Mouse (Mus musculus) G1E (cell line): Measurements from ENCODE around the gene Ift122. TPM values are rescaled to one million over a fixed set of nuclear protein-coding genes. Genes with fewer than 3 reads are reported as not detected.

ENCODE experiments used
- ATAC-seq: 2 replicates; pipeline ENCODE4 v1.8.0; 2016; ENCODE audit warnings: mild to moderate bottlenecking; ENCODE audit not compliant: insufficient number of reproducible peaks, poor library complexity, low FRiP score, severe bottlenecking; ENCODE audit errors: extremely low read depth
- DNase-seq: peaks from one replicate; pipeline ENCODE4 v3.0.0; 2012; ENCODE audit warnings: low spot score
- H3K27me3 ChIP-seq: 2 replicates; pipeline ENCODE4 v1.6.1; 2012; ENCODE audit warnings: mild to moderate bottlenecking, low read length, inconsistent platforms; ENCODE audit not compliant: insufficient read depth
- H3K36me3 ChIP-seq: replicated peaks from 2 replicates; pipeline ENCODE3; 2012; ENCODE audit warnings: mild to moderate bottlenecking, inconsistent platforms
- H3K4me1 ChIP-seq: 2 replicates; pipeline ENCODE4 v1.6.1; 2012; ENCODE audit warnings: low read depth, low read length, inconsistent platforms, mixed read lengths; ENCODE audit not compliant: insufficient read depth
- H3K4me3 ChIP-seq: 2 replicates; pipeline ENCODE4 v1.5.1; 2012; ENCODE audit warnings: low read depth, mild to moderate bottlenecking, inconsistent platforms, low read length, moderate library complexity, mixed read lengths
- H3K9me3 ChIP-seq: replicated peaks from 2 replicates; pipeline ENCODE4 v1.6.1; 2012; ENCODE audit warnings: inconsistent platforms
- CTCF ChIP-seq: IDR thresholded peaks from 2 replicates; pipeline ENCODE4 v1.5.1; 2012; ENCODE audit warnings: low read depth, low read length, inconsistent platforms, mixed read lengths
- GATA1 ChIP-seq: IDR thresholded peaks from 2 replicates; pipeline ENCODE4 v1.6.1; 2012; ENCODE audit warnings: borderline replicate concordance, low read length, inconsistent platforms, mixed read lengths
- GATA2 ChIP-seq: IDR thresholded peaks from 2 replicates; pipeline ENCODE4 v1.6.1; 2012; ENCODE audit warnings: low read depth, low read length, inconsistent platforms, borderline replicate concordance
- POLR2AphosphoS5 ChIP-seq: IDR thresholded peaks from 2 replicates; pipeline ENCODE4 v1.6.1; 2012; ENCODE audit warnings: low read depth, low read length, inconsistent platforms; ENCODE audit not compliant: insufficient replicate concordance
- TAL1 ChIP-seq: conservative IDR thresholded peaks from 2 replicates; pipeline ENCODE4 v1.6.1; 2012; ENCODE audit warnings: low read depth, low read length, inconsistent platforms, mixed read lengths
- polyA plus RNA-seq: library from polyadenylated mRNA; stranded (reverse); fragments of >175 nt; gene quantifications from 2 replicates; pipeline ENCODE4 v1.2.3, GENCODE M21; 2012
- total RNA-seq, 2 experiments: library from RNA; stranded (forward) in 1 of 2; stranded (reverse) in 1 of 2; fragments of 200-1000 nt in 1 of 2; fragments of >200 nt in 1 of 2; fragmentation: Nextera tagmentation in 1 of 2; gene quantifications; 2 replicates each; pipeline ENCODE4 v1.2.3; 2014 to 2017

Ift122 gene
- total and polyA plus RNA-seq, 3 experiments: 0.65 to 5.3 (median 4.7) TPM

- Histone ChIP-seq H3K36me3 (no peaks in the 10 kb centered on the region), H3K4me3 (no peak overlapping the region), H3K4me1 (peaks cover 4% of the 10 kb centered on the region; the same call in 1 of the 2 replicates), H3K9me3 (no peaks in the 10 kb centered on the region), H3K27me3 (peaks cover 20% of the 10 kb centered on the region)
- DNase-seq (no peak), ATAC-seq (no peak)
- no peak for TF ChIP-seq CTCF
- TF ChIP-seq POLR2AphosphoS5: no peak
- no peak for TF ChIP-seq GATA1
- TF ChIP-seq TAL1: no peak
- TF ChIP-seq GATA2: no peak
Observed at GRCm38 (mm10) chr6:115940603-115941002, 87.3 kb downstream of the Ift122 start.

- DNase-seq: no peak
- no peak for ATAC-seq
- Histone ChIP-seq H3K27me3 (peaks cover 24% of the 10 kb centered on the region), H3K36me3 (no peaks in the 10 kb centered on the region), H3K4me1 (peaks cover 4% of the 10 kb centered on the region; the same call in 1 of the 2 replicates), H3K4me3 (no peak overlapping the region), H3K9me3 (no peaks in the 10 kb centered on the region)
- TF ChIP-seq CTCF (no peak), POLR2AphosphoS5 (no peak), GATA2 (no peak), TAL1 (no peak), GATA1 (no peak)
Observed at GRCm38 (mm10) chr6:115941128-115941527, 87.9 kb downstream of the Ift122 start.

- DNase-seq (no peak), ATAC-seq (no peak)
- TF ChIP-seq GATA2 (no peak), POLR2AphosphoS5 (no peak), GATA1 (no peak), TAL1 (no peak), CTCF (no peak)
- Histone ChIP-seq H3K27me3 (peaks cover 36% of the 10 kb centered on the region), H3K36me3 (no peaks in the 10 kb centered on the region), H3K9me3 (no peaks in the 10 kb centered on the region), H3K4me1 (peaks cover 4% of the 10 kb centered on the region; the same call in 1 of the 2 replicates), H3K4me3 (no peak overlapping the region)
Observed at GRCm38 (mm10) chr6:115943498-115944427, 90.5 kb downstream of the Ift122 start.

GRCm38 (mm10) chr6:115944638-115945037 is 91.4 kb downstream of the Ift122 start, which contains the start of gene H1foo:
H1foo (plus strand) TSS chr6:115944938.
- ATAC-seq (no peak), DNase-seq (no peak)
- H3K4me1 ChIP-seq: peaks cover 4% of the 10 kb centered on the region; the same call in 1 of the 2 replicates
- no peaks in the 10 kb centered on the region for H3K36me3 ChIP-seq
- H3K27me3 ChIP-seq: peaks cover 34% of the 10 kb centered on the region
- TF ChIP-seq TAL1 (no peak), CTCF (no peak), POLR2AphosphoS5 (no peak), GATA2 (no peak), GATA1 (no peak)
- no peak within 1 kb of the TSS for H3K4me3 ChIP-seq
- no peaks in the 10 kb centered on the region for H3K9me3 ChIP-seq

- no peak for ATAC-seq
- Histone ChIP-seq H3K4me1 (peaks cover 4% of the 10 kb centered on the region; the same call in 1 of the 2 replicates), H3K4me3 (no peak overlapping the region), H3K27me3 (peaks cover 33% of the 10 kb centered on the region), H3K9me3 (no peaks in the 10 kb centered on the region), H3K36me3 (no peaks in the 10 kb centered on the region)
- DNase-seq: no peak
- TF ChIP-seq GATA2 (no peak), GATA1 (no peak), POLR2AphosphoS5 (no peak), CTCF (no peak), TAL1 (no peak)
Observed at GRCm38 (mm10) chr6:115945633-115946032, 92.4 kb downstream of the Ift122 start.

GRCm38 (mm10) chr6:115946389-115946788 is 93.1 kb downstream of the Ift122 start:
- TF ChIP-seq POLR2AphosphoS5: no peak
- no peak for TF ChIP-seq TAL1
- TF ChIP-seq GATA1: no peak
- no peak for TF ChIP-seq GATA2
- TF ChIP-seq CTCF: no peak
- peaks cover 33% of the 10 kb centered on the region for H3K27me3 ChIP-seq
- H3K4me3 ChIP-seq: no peak overlapping the region
- no peaks in the 10 kb centered on the region for H3K36me3 ChIP-seq
- ATAC-seq (no peak), DNase-seq (no peak)
- no peaks in the 10 kb centered on the region for H3K9me3 ChIP-seq
- no peaks in the 10 kb centered on the region for H3K4me1 ChIP-seq
